Mouse (Mus musculus) G1E (cell line): ENCODE results near the gene Lrrc25. TPM values are rescaled to one million over a fixed set of nuclear protein-coding genes. Genes with fewer than 3 reads are reported as not detected.
A peak's percentile ranks its signal among the peaks of the same experiment; 100 is the strongest.

Experiments
- ATAC-seq: 2 replicates; pipeline ENCODE4 v1.8.0; 2016; ENCODE audit warnings: mild to moderate bottlenecking; ENCODE audit not compliant: insufficient number of reproducible peaks, poor library complexity, low FRiP score, severe bottlenecking; ENCODE audit errors: extremely low read depth
- DNase-seq: peaks from one replicate; pipeline ENCODE4 v3.0.0; 2012; ENCODE audit warnings: low spot score
- H3K27me3 ChIP-seq: 2 replicates; pipeline ENCODE4 v1.6.1; 2012; ENCODE audit warnings: mild to moderate bottlenecking, low read length, inconsistent platforms; ENCODE audit not compliant: insufficient read depth
- H3K36me3 ChIP-seq: replicated peaks from 2 replicates; pipeline ENCODE3; 2012; ENCODE audit warnings: mild to moderate bottlenecking, inconsistent platforms
- H3K4me1 ChIP-seq: 2 replicates; pipeline ENCODE4 v1.6.1; 2012; ENCODE audit warnings: low read depth, low read length, inconsistent platforms, mixed read lengths; ENCODE audit not compliant: insufficient read depth
- H3K4me3 ChIP-seq: 2 replicates; pipeline ENCODE4 v1.5.1; 2012; ENCODE audit warnings: low read depth, mild to moderate bottlenecking, inconsistent platforms, low read length, moderate library complexity, mixed read lengths
- H3K9me3 ChIP-seq: replicated peaks from 2 replicates; pipeline ENCODE4 v1.6.1; 2012; ENCODE audit warnings: inconsistent platforms
- CTCF ChIP-seq: IDR thresholded peaks from 2 replicates; pipeline ENCODE4 v1.5.1; 2012; ENCODE audit warnings: low read depth, low read length, inconsistent platforms, mixed read lengths
- GATA1 ChIP-seq: IDR thresholded peaks from 2 replicates; pipeline ENCODE4 v1.6.1; 2012; ENCODE audit warnings: borderline replicate concordance, low read length, inconsistent platforms, mixed read lengths
- GATA2 ChIP-seq: IDR thresholded peaks from 2 replicates; pipeline ENCODE4 v1.6.1; 2012; ENCODE audit warnings: low read depth, low read length, inconsistent platforms, borderline replicate concordance
- POLR2AphosphoS5 ChIP-seq: IDR thresholded peaks from 2 replicates; pipeline ENCODE4 v1.6.1; 2012; ENCODE audit warnings: low read depth, low read length, inconsistent platforms; ENCODE audit not compliant: insufficient replicate concordance
- TAL1 ChIP-seq: conservative IDR thresholded peaks from 2 replicates; pipeline ENCODE4 v1.6.1; 2012; ENCODE audit warnings: low read depth, low read length, inconsistent platforms, mixed read lengths
- polyA plus RNA-seq: library from polyadenylated mRNA; stranded (reverse); fragments of >175 nt; gene quantifications from 2 replicates; pipeline ENCODE4 v1.2.3, GENCODE M21; 2012
- total RNA-seq, 2 experiments: library from RNA; stranded (forward) in 1 of 2; stranded (reverse) in 1 of 2; fragments of 200-1000 nt in 1 of 2; fragments of >200 nt in 1 of 2; fragmentation: Nextera tagmentation in 1 of 2; gene quantifications; 2 replicates each; pipeline ENCODE4 v1.2.3; 2014 to 2017

Lrrc25 gene
- total RNA-seq (2014; fragmentation: Nextera tagmentation) = 1.3 and 2.6 TPM in 2 replicates
- 1.2 and 1.6 TPM in 2 replicates for total RNA-seq (2017)
- 1.6 and 1.7 TPM in 2 replicates for polyA plus RNA-seq

DNA sequence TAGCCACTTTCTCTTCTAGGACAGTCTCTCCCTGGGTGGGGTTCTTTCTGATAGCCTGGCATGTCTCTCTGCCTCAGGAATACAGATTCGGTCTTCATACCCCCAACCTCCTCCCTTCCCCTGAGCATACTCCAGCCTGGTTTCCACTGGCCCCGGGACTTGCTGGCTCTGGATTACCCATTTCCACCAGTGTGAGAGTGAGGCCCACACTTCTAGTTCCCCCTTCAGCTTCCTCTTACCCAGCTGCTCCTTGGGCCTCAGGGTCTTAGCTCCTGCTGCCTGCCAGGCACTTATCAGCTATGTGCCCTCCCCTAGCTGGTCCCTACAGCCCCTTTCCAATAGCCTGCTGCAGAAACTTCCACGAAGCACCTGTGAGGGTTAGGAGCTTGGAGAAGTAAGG is at the start of gene Lrrc25:
Gene Lrrc25, plus strand, starts transcription at position 262 of the 400 bp plus-strand sequence.
- DNase-seq (no peak), ATAC-seq (no peak)
- H3K27me3 ChIP-seq = no peaks in the 10 kb centered on the region
- peaks cover 73% of the 10 kb centered on the region for H3K4me1 ChIP-seq
- no peaks in the 10 kb centered on the region for H3K36me3 ChIP-seq
- TF ChIP-seq GATA2 = no peak
- H3K9me3 ChIP-seq = no peaks in the 10 kb centered on the region
- peak within 1 kb of the TSS; percentile 35; the same call in 1 of the 2 replicates for H3K4me3 ChIP-seq

- H3K4me1 ChIP-seq = peaks cover 33% of the 10 kb centered on the region
- H3K36me3 ChIP-seq = peaks cover 82% of the 10 kb centered on the region
- no peak for TF ChIP-seq POLR2AphosphoS5
- TF ChIP-seq GATA1 = no peak
- no peak for TF ChIP-seq CTCF
- no peak for TF ChIP-seq TAL1
- TF ChIP-seq GATA2 = no peak
- H3K9me3 ChIP-seq = no peaks in the 10 kb centered on the region
- ATAC-seq (no peak), DNase-seq (no peak)
- H3K4me3 ChIP-seq = no peak overlapping the region
- H3K27me3 ChIP-seq = no peaks in the 10 kb centered on the region
These were observed 45.6 kb upstream of the Lrrc25 start for GRCm38 (mm10) chr8:70570360-70570759.

DNA sequence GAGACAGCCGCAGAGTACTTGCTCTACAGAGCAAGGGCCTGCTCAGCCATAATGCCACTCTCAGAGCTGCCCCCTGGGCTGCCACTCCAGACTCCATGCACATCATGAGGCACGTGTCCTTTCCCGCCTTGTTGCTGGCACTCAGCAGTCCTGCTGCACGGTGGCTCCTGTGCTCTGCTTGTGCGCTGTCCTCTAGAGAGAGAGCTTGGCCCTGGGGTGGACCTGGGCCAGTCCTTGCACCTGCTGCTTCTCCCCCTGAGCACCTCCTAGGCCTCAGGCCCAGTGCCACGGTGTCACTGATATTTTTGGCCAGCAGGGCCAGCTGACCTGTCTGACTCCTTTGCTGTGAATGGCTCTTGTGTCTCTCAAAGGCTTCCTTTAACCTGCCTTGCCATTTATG is 45.0 kb upstream of the Lrrc25 start:
- Histone ChIP-seq H3K36me3 (peaks cover 81% of the 10 kb centered on the region), H3K27me3 (no peaks in the 10 kb centered on the region), H3K9me3 (no peaks in the 10 kb centered on the region), H3K4me1 (peaks cover 28% of the 10 kb centered on the region), H3K4me3 (no peak overlapping the region)
- ATAC-seq (no peak), DNase-seq (no peak)
- TF ChIP-seq TAL1 (no peak), POLR2AphosphoS5 (no peak), GATA2 (no peak), CTCF (no peak), GATA1 (no peak)

GRCm38 (mm10) chr8:70574302-70574701 is 41.7 kb upstream of the Lrrc25 start:
- Histone ChIP-seq H3K36me3 (peaks cover 95% of the 10 kb centered on the region), H3K4me1 (peaks cover 28% of the 10 kb centered on the region), H3K27me3 (no peaks in the 10 kb centered on the region), H3K9me3 (no peaks in the 10 kb centered on the region), H3K4me3 (no peak overlapping the region)
- no peak for DNase-seq
- TF ChIP-seq CTCF = no peak
- no peak for TF ChIP-seq GATA1
- TF ChIP-seq GATA2 = no peak
- no peak for ATAC-seq

GRCm38 (mm10) chr8:70574915-70575314 is 41.0 kb upstream of the Lrrc25 start:
- DNase-seq = no peak
- TF ChIP-seq POLR2AphosphoS5 (no peak), GATA2 (no peak), CTCF (no peak), TAL1 (no peak), GATA1 (no peak)
- no peak for ATAC-seq

DNA sequence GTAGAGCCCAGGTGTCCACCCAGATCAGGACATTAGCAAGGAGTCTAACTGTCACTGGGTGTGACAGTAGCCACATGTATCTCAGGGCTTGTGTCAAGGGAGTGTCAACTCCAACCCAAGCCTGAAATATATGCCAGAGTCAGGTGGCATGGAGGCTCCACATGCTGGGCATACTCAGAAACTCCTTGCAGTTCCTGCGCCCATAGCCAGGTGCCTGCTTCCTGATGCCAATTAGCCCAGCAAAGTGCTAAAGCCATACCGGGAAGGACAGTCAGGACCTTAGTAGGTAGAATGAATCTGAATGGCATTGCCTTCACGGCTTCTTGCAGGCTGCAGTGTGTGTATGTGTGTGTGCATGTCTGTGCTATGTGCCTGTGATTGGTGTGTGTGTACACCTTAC is 38.7 kb upstream of the Lrrc25 start:
- Histone ChIP-seq H3K4me3 (no peak overlapping the region), H3K27me3 (no peaks in the 10 kb centered on the region), H3K4me1 (peaks cover 13% of the 10 kb centered on the region; the same call in 1 of the 2 replicates), H3K9me3 (no peaks in the 10 kb centered on the region), H3K36me3 (peaks cover 91% of the 10 kb centered on the region)
- ATAC-seq (no peak), DNase-seq (no peak)
- no peak for TF ChIP-seq GATA1
- no peak for TF ChIP-seq POLR2AphosphoS5
- TF ChIP-seq TAL1 = no peak
- no peak for TF ChIP-seq CTCF
- TF ChIP-seq GATA2 = no peak

More at GRCm38 (mm10) chr8:70574915-70575314, 41.0 kb upstream of the Lrrc25 start:
- H3K36me3 ChIP-seq = peaks cover 91% of the 10 kb centered on the region
- H3K9me3 ChIP-seq = no peaks in the 10 kb centered on the region
- H3K4me3 ChIP-seq = no peak overlapping the region
- peaks cover 28% of the 10 kb centered on the region for H3K4me1 ChIP-seq
- no peaks in the 10 kb centered on the region for H3K27me3 ChIP-seq
